Mouse (Mus musculus) forebrain, postnatal 0 days (tissue): ENCODE measurements around the gene Cpm. TPM values are rescaled to one million over a fixed set of nuclear protein-coding genes. Genes with fewer than 3 reads are reported as not detected.

Source experiments
- ATAC-seq: fragments of 200-750 bp; cut with Nextera tagmentation; 2 replicates; pipeline ENCODE4 v1.8.0; 2017; ENCODE audit warnings: mild to moderate bottlenecking, moderate library complexity
- DNase-seq: peaks from one replicate; pipeline ENCODE4 v3.0.0-alpha.2; 2015
- H3K27ac ChIP-seq: fragments of 300-500 bp; sonication (generic); 2 replicates; pipeline ENCODE4 v1.5.1; 2014; ENCODE audit warnings: low read depth, mild to moderate bottlenecking, antibody characterized with exemption, low read length, moderate library complexity, mixed read lengths
- H3K27me3 ChIP-seq: fragments of 300-500 bp; sonication (generic); 2 replicates; pipeline ENCODE4 v1.6.1; 2014; ENCODE audit warnings: mild to moderate bottlenecking, low read length, mixed read lengths; ENCODE audit not compliant: insufficient read depth
- H3K36me3 ChIP-seq: fragments of 300-500 bp; sonication (generic); 2 replicates; pipeline ENCODE4 v1.6.1; 2014; ENCODE audit warnings: mild to moderate bottlenecking, moderate library complexity; ENCODE audit not compliant: insufficient read depth
- H3K4me1 ChIP-seq: fragments of 300-500 bp; sonication (generic); 2 replicates; pipeline ENCODE4 v1.6.1; 2014; ENCODE audit warnings: antibody characterized with exemption; ENCODE audit not compliant: insufficient read depth
- H3K4me2 ChIP-seq: fragments of 300-500 bp; sonication (generic); 2 replicates; pipeline ENCODE4 v1.6.1; 2014; ENCODE audit warnings: low read depth, mild to moderate bottlenecking, moderate library complexity
- H3K4me3 ChIP-seq: fragments of 300-500 bp; sonication (generic); 2 replicates; pipeline ENCODE4 v1.5.1; 2014; ENCODE audit warnings: low read depth, low read length, mixed read lengths
- H3K9ac ChIP-seq: fragments of 300-500 bp; sonication (generic); 2 replicates; pipeline ENCODE4 v1.6.1; 2014; ENCODE audit warnings: mild to moderate bottlenecking
- H3K9me3 ChIP-seq: fragments of 300-500 bp; sonication (generic); 2 replicates; pipeline ENCODE4 v1.6.1; 2016; ENCODE audit warnings: low read length
- CTCF ChIP-seq: sonication (generic); IDR thresholded peaks from 2 replicates; pipeline ENCODE4 v1.5.1; 2016; ENCODE audit warnings: antibody characterized with exemption, control low read depth, low read depth
- WGBS: fragments of 180-500 bp; shearing (Covaris S2); extraction: QIAGEN DNeasy Blood & Tissue Kit; methylation state at CpG from one replicate; pipeline ENCODE4 v1.1.7; 2014; 5-methylcytosine and 5-hydroxymethylcytosine counted together
- polyA plus RNA-seq: library from polyadenylated mRNA; unstranded; fragments of >200 nt; fragmentation: Nextera tagmentation; extraction: Ambion mirVana; gene quantifications from 2 replicates; pipeline ENCODE4 v1.2.1, GENCODE M21; 2015
- total RNA-seq: library from RNA; depleted of rRNA; stranded (reverse); fragments of >200 nt; gene quantifications from 2 replicates; pipeline ENCODE4 v1.2.3, GENCODE M21; 2014

Gene Cpm
- total and polyA plus RNA-seq, 2 experiments from 2014 or later: 3.4 to 7.5 TPM

DNA sequence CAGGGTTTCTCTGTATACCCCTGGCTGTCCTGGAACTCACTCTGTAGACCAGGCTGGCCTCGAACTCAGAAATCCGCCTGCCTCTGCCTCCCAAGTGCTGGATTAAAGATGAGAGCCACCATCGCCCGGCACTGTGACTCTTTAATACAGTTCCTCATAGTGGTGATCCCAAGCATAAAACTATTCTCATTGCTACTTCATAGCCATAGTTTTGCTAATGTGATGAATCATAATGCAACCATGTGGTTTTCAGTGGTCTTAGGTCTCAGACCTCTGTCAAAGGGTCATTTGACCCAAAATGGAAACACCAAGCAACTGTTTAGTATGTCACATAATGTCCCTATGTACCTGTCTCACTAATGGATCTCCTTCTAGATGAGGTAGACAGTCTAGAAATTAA, 66.3 kb downstream of the Cpm start:
- no peak overlapping the region for H3K27ac ChIP-seq
- no peak for ATAC-seq
- no peak for TF ChIP-seq CTCF
- 94% methylated on average over 4 of the region's 4 CpGs for WGBS
- H3K4me3 ChIP-seq: no peak overlapping the region
- no peaks in the 10 kb centered on the region for H3K9me3 ChIP-seq
- no peak for DNase-seq
- H3K9ac ChIP-seq: no peak overlapping the region
- peaks cover 69% of the 10 kb centered on the region for H3K36me3 ChIP-seq
- no peaks in the 10 kb centered on the region for H3K4me1 ChIP-seq
- no peak overlapping the region for H3K4me2 ChIP-seq
- no peaks in the 10 kb centered on the region for H3K27me3 ChIP-seq

DNA sequence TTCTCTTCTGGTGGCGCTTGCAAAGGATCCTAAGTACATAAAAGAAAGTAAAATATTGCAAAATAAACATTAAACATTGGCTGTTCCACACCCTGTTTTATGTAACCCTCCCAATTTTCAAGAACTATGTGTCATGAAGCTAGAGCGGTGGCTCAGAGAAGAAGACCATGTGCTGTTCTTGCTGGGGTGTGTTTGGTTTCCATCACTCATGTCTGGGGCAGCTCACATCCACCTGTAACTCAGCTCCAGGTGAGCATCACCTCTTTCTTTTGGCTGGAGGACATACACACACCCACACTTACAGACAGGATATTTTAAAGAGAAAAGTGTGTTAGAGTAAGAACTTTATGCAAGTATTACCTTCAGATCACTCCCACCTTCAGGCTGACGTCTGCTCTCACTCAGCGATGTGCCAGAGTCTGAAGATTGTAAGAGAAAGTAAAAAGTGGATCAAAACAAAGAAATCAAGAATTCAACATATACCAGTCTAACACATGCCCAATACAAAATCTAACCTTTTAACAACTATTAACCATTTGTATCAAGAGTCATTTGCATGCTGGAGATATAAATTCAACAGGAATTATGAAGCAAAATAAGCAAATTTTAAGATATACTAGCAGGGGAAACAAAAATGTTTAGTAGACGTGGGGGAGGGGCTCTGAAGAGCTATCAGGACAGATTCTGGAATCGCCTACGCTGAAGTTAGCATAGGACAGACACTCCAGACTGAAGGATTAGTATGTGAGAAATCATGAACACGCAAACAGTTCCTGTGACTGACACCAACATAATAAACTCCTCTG, 66.9 kb downstream of the Cpm start:
- DNase-seq (no peak), ATAC-seq (no peak)
- WGBS: 93% methylated on average over 8 of the region's 8 CpGs
- TF ChIP-seq CTCF: no peak
- Histone ChIP-seq H3K27ac (no peak overlapping the region), H3K9ac (no peak overlapping the region), H3K9me3 (no peaks in the 10 kb centered on the region), H3K4me3 (no peak overlapping the region), H3K4me2 (no peak overlapping the region), H3K27me3 (no peaks in the 10 kb centered on the region), H3K4me1 (no peaks in the 10 kb centered on the region), H3K36me3 (peaks cover 71% of the 10 kb centered on the region)

DNA sequence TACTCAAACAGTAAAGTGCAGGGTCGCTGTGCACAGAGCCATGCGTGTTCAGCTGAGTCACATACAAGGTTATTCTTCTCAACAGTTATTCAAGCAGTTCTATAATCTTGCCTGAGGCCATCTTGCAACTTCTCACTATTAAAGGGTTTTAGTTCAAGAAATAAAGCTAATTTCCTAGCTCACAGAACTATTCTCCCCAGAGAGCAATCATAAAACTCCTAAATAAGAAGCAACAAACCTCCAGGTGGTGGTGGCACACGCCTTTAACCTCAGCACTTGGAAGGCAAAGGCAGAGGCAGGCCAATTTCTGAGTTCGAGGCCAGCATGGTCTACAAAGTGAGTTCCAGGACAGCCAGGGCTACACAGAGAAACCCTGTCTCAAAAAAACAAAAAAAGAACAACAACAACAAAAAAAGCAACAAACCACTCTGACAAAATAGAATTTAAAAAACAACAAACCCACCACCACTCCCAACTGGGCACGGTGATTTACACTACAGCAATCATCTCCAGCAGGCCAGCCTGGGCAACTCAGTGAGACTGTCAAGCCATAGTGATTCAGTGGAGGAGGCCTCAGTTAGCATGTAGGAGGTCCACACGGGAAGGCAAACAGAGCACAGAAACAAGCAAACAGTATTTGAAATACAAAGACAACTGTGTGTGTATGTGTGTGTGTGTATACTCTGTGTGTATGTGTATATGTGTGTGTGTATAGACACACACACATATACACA, 67.7 kb downstream of the Cpm start:
- Histone ChIP-seq H3K4me3 (no peak overlapping the region), H3K9me3 (no peaks in the 10 kb centered on the region), H3K4me1 (no peaks in the 10 kb centered on the region), H3K27ac (no peak overlapping the region), H3K36me3 (peaks cover 71% of the 10 kb centered on the region), H3K27me3 (no peaks in the 10 kb centered on the region), H3K9ac (no peak overlapping the region), H3K4me2 (no peak overlapping the region)
- no peak for ATAC-seq
- no peak for TF ChIP-seq CTCF
- WGBS: 95% methylated on average over 6 of the region's 6 CpGs
- DNase-seq: no peak

DNA sequence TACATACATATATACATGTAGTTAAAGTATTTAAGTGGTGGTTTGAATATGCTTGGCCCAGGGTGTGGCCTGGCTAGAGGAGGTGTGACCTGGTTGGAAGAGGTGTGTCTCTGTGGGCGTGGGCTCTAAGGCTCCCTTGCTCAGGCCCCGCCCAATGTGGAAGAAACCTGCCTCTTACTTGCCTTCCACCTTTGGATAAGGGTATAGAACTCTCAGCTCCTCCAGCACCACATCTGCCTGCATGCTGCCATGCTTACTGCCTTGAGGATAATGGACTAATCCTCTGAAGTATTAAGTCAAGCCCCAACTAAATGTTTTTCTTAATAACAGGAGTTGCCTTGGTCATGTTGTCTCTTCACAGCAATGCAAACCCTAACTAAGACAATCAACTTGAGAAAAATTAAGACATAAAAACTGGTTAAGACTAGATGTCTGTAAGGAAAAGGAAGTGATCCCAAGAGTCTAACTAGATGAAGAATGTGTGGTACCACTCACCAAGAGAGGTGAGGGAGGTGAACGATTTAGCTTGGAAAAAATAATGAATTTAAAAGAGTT, 68.3 kb downstream of the Cpm start:
- no peak for ATAC-seq
- WGBS: 93% methylated on average over 3 of the region's 3 CpGs
- Histone ChIP-seq H3K4me2 (no peak overlapping the region), H3K27ac (no peak overlapping the region), H3K36me3 (peaks cover 68% of the 10 kb centered on the region), H3K4me1 (no peaks in the 10 kb centered on the region), H3K9me3 (no peaks in the 10 kb centered on the region), H3K9ac (no peak overlapping the region), H3K27me3 (no peaks in the 10 kb centered on the region), H3K4me3 (no peak overlapping the region)
- no peak for DNase-seq
- TF ChIP-seq CTCF: no peak

DNA sequence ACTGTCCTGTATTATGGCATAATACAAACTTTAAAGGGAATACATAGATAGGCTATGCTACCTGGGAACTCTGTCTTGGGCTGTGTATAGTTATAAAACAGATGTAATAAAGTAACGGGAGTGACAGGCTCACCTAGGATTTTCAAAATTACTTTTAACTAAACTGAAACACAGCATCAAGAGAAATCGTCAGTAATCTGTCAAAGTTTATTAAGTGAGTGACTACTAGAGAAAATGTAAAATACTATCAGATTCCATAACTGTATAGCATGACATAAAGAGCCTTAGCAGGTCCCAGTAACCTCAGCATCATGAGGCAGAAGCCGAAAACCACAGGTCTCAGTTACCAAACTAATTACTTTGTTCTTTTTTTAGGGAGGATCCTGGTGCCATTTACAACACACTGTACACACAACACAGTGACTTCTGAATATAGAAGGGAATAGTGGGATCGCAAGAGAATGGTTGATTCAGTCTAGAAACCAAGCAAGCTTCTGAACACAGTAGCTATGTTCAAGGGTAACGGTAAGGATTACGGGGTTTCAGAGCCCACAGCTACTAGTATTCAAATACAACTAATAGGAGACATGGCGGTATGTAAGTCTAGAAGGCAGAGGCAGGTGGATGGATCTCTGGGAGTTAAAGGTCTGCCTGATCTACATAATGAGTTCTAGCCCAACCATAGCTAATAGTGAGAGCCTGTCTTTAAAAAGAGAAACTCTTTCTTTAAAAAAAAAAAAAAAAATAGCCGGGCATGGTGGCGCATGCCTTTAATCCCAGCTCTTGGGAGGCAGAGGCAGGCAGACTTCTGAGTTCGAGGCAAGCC, 69.2 kb downstream of the Cpm start:
- TF ChIP-seq CTCF: no peak
- H3K27ac ChIP-seq: no peak overlapping the region
- no peak overlapping the region for H3K9ac ChIP-seq
- ATAC-seq (no peak), DNase-seq (no peak)
- H3K36me3 ChIP-seq: peaks cover 73% of the 10 kb centered on the region
- H3K9me3 ChIP-seq: no peaks in the 10 kb centered on the region
- no peaks in the 10 kb centered on the region for H3K27me3 ChIP-seq
- WGBS: 97% methylated on average over 10 of the region's 10 CpGs
- no peak overlapping the region for H3K4me2 ChIP-seq
- H3K4me3 ChIP-seq: no peak overlapping the region
- no peaks in the 10 kb centered on the region for H3K4me1 ChIP-seq

DNA sequence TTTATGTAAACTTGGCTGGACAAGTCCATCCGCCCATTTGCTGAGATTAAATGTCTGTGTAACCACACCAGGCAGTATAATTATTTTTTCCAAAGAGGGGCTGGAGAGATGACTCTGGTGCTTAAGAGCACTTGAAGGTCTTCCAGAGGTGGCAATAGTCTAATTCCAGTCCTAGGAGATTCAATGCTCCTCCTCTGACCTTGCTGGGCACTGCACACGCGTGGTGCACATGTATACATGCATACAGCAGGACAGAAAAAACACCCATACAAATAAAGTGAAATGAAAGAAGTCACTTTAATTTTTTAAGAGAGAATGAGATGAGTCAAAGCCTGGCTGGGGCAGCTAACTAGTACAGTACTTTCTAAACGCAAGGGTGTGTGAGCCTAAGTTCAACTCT, 70.6 kb downstream of the Cpm start:
- H3K4me2 ChIP-seq: no peak overlapping the region
- ATAC-seq (no peak), DNase-seq (no peak)
- no peak overlapping the region for H3K4me3 ChIP-seq
- no peak for TF ChIP-seq CTCF
- WGBS: 98% methylated on average over 4 of the region's 4 CpGs
- peaks cover 80% of the 10 kb centered on the region for H3K36me3 ChIP-seq
- no peaks in the 10 kb centered on the region for H3K9me3 ChIP-seq
- H3K27me3 ChIP-seq: no peaks in the 10 kb centered on the region
- no peaks in the 10 kb centered on the region for H3K4me1 ChIP-seq
- H3K27ac ChIP-seq: no peak overlapping the region
- no peak overlapping the region for H3K9ac ChIP-seq
